Mouse (Mus musculus) left cerebral cortex, postnatal 25 days (tissue): Measurements from ENCODE around the gene Lpxn. TPM values are rescaled to one million over a fixed set of nuclear protein-coding genes. Genes with fewer than 3 reads are reported as not detected.

ENCODE experiments used
- DNase-seq, 2 experiments: peaks; one replicate each; pipeline ENCODE4 v3.0.0; 2022; ENCODE audit warnings: low spot score in 2 of 2, mixed read lengths in 1 of 2
- intact Hi-C: fragments of 180-260 bp; cut with DNase I; formaldehyde crosslinking; loops from one replicate; pipeline ENCODE4 v1.15.1; 2025
- total RNA-seq, 2 experiments: library from RNA; stranded (reverse); gene quantifications; 2 replicates each; pipeline ENCODE4 v1.2.3; 2021

The Lpxn gene
- total RNA-seq, 2 experiments from 2014 or later, result 1.4 to 2.0 TPM

DNA sequence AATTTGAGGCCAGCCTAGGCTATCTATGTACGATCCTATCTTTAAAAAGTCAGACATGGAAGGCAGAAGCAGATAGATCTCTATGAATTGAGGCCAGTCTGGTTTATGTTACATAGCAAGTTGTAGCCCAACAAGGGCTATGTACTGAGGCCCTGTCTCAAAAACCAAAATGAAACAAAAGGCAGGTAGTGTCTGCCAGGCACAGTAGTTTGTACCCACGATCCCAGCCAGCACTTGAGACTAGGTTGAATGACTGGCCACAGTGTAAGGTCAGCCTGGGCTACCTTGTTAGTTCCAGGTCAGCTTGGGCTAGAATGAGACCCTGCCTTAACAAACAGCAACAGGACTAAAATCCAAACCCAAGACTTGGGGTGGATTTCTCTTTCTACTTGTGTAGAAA lies 4.6 kb downstream of the Lpxn start:
- intact Hi-C loops, result no loop called here
- no peak for DNase-seq

DNA sequence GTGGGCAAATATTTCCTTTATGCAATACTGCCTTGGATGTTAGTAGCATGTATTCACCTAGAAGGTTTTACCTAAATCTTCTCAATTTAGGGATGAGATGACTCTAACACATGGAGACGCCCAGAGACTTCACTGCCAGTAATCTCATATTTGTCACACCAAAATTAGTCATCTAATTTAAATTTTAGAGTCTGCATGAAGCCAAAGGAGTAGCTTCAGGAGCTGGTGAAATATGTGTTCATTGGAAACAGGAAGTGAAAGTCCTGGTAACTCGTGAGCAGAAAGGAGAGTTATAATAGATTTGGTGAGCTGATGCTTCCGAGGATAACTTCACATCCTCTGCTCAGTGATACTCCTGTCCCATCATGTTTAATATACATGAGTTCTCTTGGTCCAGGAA lies 5.1 kb downstream of the Lpxn start:
- peak in 1 of 2 experiments; percentile 26 for DNase-seq
- intact Hi-C loops, result no loop called here

GRCm38 (mm10) chr19:12802830-12803229 lies 6.8 kb downstream of the Lpxn start:
- peak; percentile 44 to 90 for DNase-seq
- intact Hi-C loops, result no loop called here

GRCm38 (mm10) chr19:12804237-12804636 lies 8.2 kb downstream of the Lpxn start:
- intact Hi-C loops, result no loop called here
- no peak for DNase-seq

- DNase-seq, result no peak
- intact Hi-C loops, result no loop called here
Observed at GRCm38 (mm10) chr19:12805730-12806129, 9.7 kb downstream of the Lpxn start.

DNA sequence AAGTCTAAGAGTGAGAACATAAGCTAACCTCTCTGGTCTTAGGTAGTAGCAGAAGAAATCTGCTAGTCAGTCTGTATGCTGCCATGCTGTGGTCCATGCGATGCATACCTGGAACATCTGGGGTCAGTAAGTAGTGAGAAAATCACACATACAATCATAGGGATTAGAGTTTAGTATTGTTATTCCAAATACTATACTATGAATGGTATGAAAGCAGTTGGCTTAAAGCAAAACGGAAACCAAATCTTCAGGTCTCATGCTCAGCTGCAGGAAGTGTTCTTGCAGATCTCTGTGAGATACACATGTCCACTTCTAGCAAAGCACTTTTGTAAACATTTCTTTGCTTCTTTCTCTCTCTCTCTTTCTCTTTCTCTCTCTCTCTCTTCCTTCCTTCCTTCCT lies 10.2 kb downstream of the Lpxn start:
- no peak for DNase-seq
- intact Hi-C loops, result no loop called here

GRCm38 (mm10) chr19:12812644-12813364 lies 16.8 kb downstream of the Lpxn start:
- intact Hi-C loops, result no loop called here
- DNase-seq, result no peak

- intact Hi-C loops, result no loop called here
- no peak for DNase-seq
Observed at GRCm38 (mm10) chr19:12813883-12814282, 17.9 kb downstream of the Lpxn start.

GRCm38 (mm10) chr19:12818507-12818906 lies 22.5 kb downstream of the Lpxn start:
- intact Hi-C loops, result loop anchor here (5.0 kb wide), 1 partner anchor 301 kb away; no protein-coding TSS in a partner anchor
- DNase-seq, result no peak

DNA sequence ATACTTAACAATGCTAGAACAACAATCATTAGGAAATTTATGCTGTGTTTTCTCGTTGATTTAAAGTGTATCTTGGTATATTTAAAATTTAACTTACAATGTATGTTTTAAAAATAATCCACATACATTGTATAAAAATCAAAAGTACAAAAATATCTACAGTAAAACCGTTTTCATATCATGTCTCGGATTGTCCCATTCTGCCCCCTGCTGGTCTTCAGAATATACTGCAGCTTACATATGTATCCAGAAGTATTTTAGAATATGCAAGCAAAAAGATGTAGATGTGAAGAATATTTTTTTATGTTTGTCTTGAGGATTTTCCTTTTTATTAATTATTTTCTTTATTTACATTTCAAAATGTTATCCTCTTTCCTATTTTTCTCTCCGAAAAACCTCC lies 24.4 kb downstream of the Lpxn start:
- peak; percentile 19 to 32 for DNase-seq
- intact Hi-C loops, result no loop called here

- intact Hi-C loops, result no loop called here
- DNase-seq, result no peak
Observed at GRCm38 (mm10) chr19:12824549-12824948, 28.6 kb downstream of the Lpxn start.

GRCm38 (mm10) chr19:12830823-12831430 lies 34.9 kb downstream of the Lpxn start:
- no peak for DNase-seq
- intact Hi-C loops, result no loop called here

GRCm38 (mm10) chr19:12831559-12831958 lies 35.6 kb downstream of the Lpxn start:
- DNase-seq, result no peak
- intact Hi-C loops, result no loop called here

DNA sequence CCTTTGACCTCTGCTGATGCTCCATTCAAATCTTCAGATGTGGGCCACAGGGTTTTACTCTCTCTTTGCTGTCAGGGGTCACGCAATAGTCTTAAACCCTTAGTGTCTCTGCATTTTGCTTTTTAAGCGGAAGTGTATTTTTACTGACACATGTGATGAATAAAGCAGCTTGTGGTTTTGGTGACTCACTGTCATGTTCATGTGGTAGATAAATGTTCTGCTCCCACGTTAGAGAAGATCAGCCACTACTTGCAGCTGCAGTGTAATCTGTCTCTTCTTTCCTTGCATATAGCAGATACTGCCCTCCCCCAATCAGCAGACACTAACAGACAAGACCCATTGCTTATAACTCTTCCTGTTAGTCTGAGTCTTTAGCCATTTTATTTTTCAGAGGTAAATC lies 37.6 kb downstream of the Lpxn start:
- intact Hi-C loops, result no loop called here
- peak; percentile 3 to 62 for DNase-seq

- DNase-seq, result peak in 1 of 2 experiments; percentile 60
- intact Hi-C loops, result no loop called here
Observed at GRCm38 (mm10) chr19:12838507-12838906, 42.5 kb downstream of the Lpxn start.

- intact Hi-C loops, result no loop called here
- DNase-seq, result no peak
Observed at GRCm38 (mm10) chr19:12846382-12846781, 50.4 kb downstream of the Lpxn start, which contains the start of gene Gm5244. Gm5244 (plus strand) TSS chr19:12846682.

DNA sequence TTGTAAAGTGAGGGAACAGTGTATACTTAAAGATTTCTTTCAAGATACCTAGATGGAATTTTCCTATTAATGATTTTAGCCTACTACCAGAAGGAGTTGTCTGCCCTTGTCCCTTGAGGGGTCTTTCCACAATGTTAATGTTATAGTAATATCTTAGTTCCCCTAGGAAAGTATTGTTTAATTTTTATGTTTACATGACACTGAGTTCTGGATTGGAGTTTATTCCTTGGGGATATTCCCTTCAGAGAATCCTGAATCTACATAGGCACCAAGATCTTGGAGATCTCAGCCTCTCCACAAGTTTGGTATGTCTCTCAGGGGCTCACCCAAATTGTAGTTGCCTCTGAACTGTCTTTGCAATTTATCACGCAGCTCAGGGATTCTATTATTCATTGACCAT lies 61.0 kb downstream of the Lpxn start, which contains the start of gene Olfr1444:
Gene Olfr1444, plus strand, starts transcription at position 301 of the 400 bp plus-strand sequence.
- DNase-seq, result no peak
- intact Hi-C loops, result no loop called here
